Mouse (Mus musculus) embryonic stem cell, embryonic (primary cell): Measurements from ENCODE around the gene Ankrd63.

Experiments used
- CTCF ChIA-PET, 4 experiments: fragments of 300-600 bp in 2 of 4; fragments of 350-600 bp in 2 of 4; sonication (Branson Sonifier 250); formaldehyde crosslinking; loops; one replicate each; lab custom pipeline; 2022; ENCODE audit warnings: inconsistent platforms in 2 of 4; lab: Charles Lee
- POLR2A ChIA-PET, 4 experiments: fragments of 300-600 bp in 2 of 4; fragments of 350-600 bp in 2 of 4; sonication (Branson Sonifier 250); formaldehyde crosslinking; loops; one replicate each; lab custom pipeline; 2022; ENCODE audit warnings: antibody characterized with exemption in 4 of 4, inconsistent platforms in 1 of 4; lab: Charles Lee

Ankrd63 gene

GRCm38 (mm10) chr2:118702883-118703761 is 641 bp downstream of the Ankrd63 start:
- ChIA-PET POLR2A (interaction anchor here (0.6 to 3.7 kb wide), 11 partner anchors 8 to 179 kb away, joined by 3 to 20 read pairs (median 3); partner anchors contain the start of gene Inafm2 (in 1 of the 4)), CTCF (interaction anchor here in 3 of 4 experiments (0.8 to 2.0 kb wide), 17 partner anchors 7 to 217 kb away, joined by 3 to 9 read pairs (median 4); partner anchors contain the start of genes Ccdc9b (in 1 of the 3), Inafm2 (in 1 of the 3) and Ivd (in 1 of the 3))

GRCm38 (mm10) chr2:118701971-118702882 is 1.5 kb downstream of the Ankrd63 start:
- POLR2A ChIA-PET: interaction anchor here (0.7 to 3.7 kb wide), 15 partner anchors 9 to 61 kb away, joined by 3 to 20 read pairs (median 3); partner anchors contain the start of genes Inafm2 (in 1 of the 4) and Pak6 (in 1 of the 4)

GRCm38 (mm10) chr2:118701161-118701560 is 2.6 kb downstream of the Ankrd63 start:
- POLR2A ChIA-PET: interaction anchor here in 2 of 4 experiments (1.1 to 2.4 kb wide), 8 partner anchors 11 to 60 kb away, joined by 3 to 7 read pairs (median 4); partner anchors contain the start of genes Inafm2 (in 1 of the 2) and Pak6 (in 1 of the 2)
- CTCF ChIA-PET: interaction anchor here (0.7 to 2.3 kb wide), 9 partner anchors 22 to 182 kb away, joined by 3 to 22 read pairs (median 5); no protein-coding TSS in a partner anchor

More at GRCm38 (mm10) chr2:118701971-118702882, 1.5 kb downstream of the Ankrd63 start:
- CTCF ChIA-PET: interaction anchor here (0.6 to 2.3 kb wide), 16 partner anchors 9 to 215 kb away, joined by 3 to 22 read pairs (median 3); partner anchors contain the start of genes Ccdc9b (in 1 of the 4), Inafm2 (in 1 of the 4) and Ivd (in 1 of the 4)

- ChIA-PET CTCF (interaction anchor here (0.5 to 2.3 kb wide), 73 partner anchors 8 to 718 kb away, joined by 3 to 22 read pairs (median 4); partner anchors contain the start of genes Ccdc9b (in 3 of the 4), Disp2 (in 2 of the 4), Pak6 (in 2 of the 4) and Bahd1 (in 1 of the 4)), POLR2A (interaction anchor here (0.6 to 2.4 kb wide), 18 partner anchors 9 to 588 kb away, joined by 3 to 8 read pairs (median 4); partner anchors contain the start of genes Inafm2 (in 1 of the 4) and Knstrn (in 1 of the 4))
These were observed 3.3 kb downstream of the Ankrd63 start for GRCm38 (mm10) chr2:118700179-118701062.

- ChIA-PET CTCF (interaction anchor here in 1 of 4 experiments (1.3 to 4.0 kb wide), 2 partner anchors 60 to 211 kb away, joined by 5 to 53 read pairs; no protein-coding TSS in a partner anchor), POLR2A (no interaction called here)
These were observed 5.8 kb downstream of the Ankrd63 start for GRCm38 (mm10) chr2:118697955-118698354.

- POLR2A ChIA-PET: interaction anchor here in 3 of 4 experiments (0.6 to 2.4 kb wide), 4 partner anchors 21 to 77 kb away, joined by 3 to 14 read pairs (median 4); no protein-coding TSS in a partner anchor
- CTCF ChIA-PET: interaction anchor here in 3 of 4 experiments (0.6 to 4.0 kb wide), 6 partner anchors 59 to 210 kb away, joined by 3 to 53 read pairs (median 4); partner anchors contain the start of gene Ccdc9b (in 1 of the 3)
These were observed 6.4 kb downstream of the Ankrd63 start for GRCm38 (mm10) chr2:118697311-118697877.

GRCm38 (mm10) chr2:118696451-118697308 is 7.1 kb downstream of the Ankrd63 start:
- POLR2A ChIA-PET: interaction anchor here (0.6 to 2.4 kb wide), 16 partner anchors 16 to 211 kb away, joined by 3 to 14 read pairs (median 4); partner anchors contain the start of gene Bahd1 (in 1 of the 4)
- CTCF ChIA-PET: interaction anchor here (0.6 to 4.0 kb wide), 51 partner anchors 7 to 210 kb away, joined by 3 to 53 read pairs (median 5); partner anchors contain the start of genes Ankrd63 (in 2 of the 4), Ccdc9b (in 1 of the 4), Inafm2 (in 1 of the 4) and Pak6 (in 1 of the 4)

- POLR2A ChIA-PET: interaction anchor here (0.5 to 2.4 kb wide), 18 partner anchors 9 to 210 kb away, joined by 3 to 14 read pairs (median 4); partner anchors contain the start of gene Bahd1 (in 1 of the 4)
- CTCF ChIA-PET: interaction anchor here (0.6 to 4.0 kb wide), 76 partner anchors 8 to 998 kb away, joined by 3 to 53 read pairs (median 4); partner anchors contain the start of genes Ankrd63 (in 2 of the 4), Inafm2 (in 2 of the 4), Pak6 (in 2 of the 4) and Plcb2 (in 1 of the 4)
These were observed 8.0 kb downstream of the Ankrd63 start for GRCm38 (mm10) chr2:118695677-118696232.

- ChIA-PET POLR2A (no interaction called here), CTCF (interaction anchor here in 2 of 4 experiments (0.6 to 3.6 kb wide), 5 partner anchors 24 to 207 kb away, joined by 3 to 52 read pairs (median 4); no protein-coding TSS in a partner anchor)
These were observed 10.3 kb downstream of the Ankrd63 start for GRCm38 (mm10) chr2:118693370-118693966.

- CTCF ChIA-PET: interaction anchor here (0.6 to 1.8 kb wide), 6 partner anchors 10 to 274 kb away, joined by 3 to 10 read pairs (median 4); no protein-coding TSS in a partner anchor
- POLR2A ChIA-PET: interaction anchor here in 1 of 4 experiments (1.3 to 1.4 kb wide), 3 partner anchors 10 to 21 kb away, joined by 3 to 5 read pairs (median 3); no protein-coding TSS in a partner anchor
These were observed 13.9 kb downstream of the Ankrd63 start for GRCm38 (mm10) chr2:118689875-118690274.

- ChIA-PET POLR2A (no interaction called here), CTCF (interaction anchor here in 1 of 4 experiments (2.4 kb wide), 1 partner anchor 8 kb away, joined by 6 read pairs; no protein-coding TSS in a partner anchor)
These were observed 16.0 kb downstream of the Ankrd63 start for GRCm38 (mm10) chr2:118687791-118688190.

GRCm38 (mm10) chr2:118686693-118687092 is 17.1 kb downstream of the Ankrd63 start:
- ChIA-PET CTCF (interaction anchor here in 2 of 4 experiments (0.5 to 2.4 kb wide), 3 partner anchors 9 to 329 kb away, joined by 3 to 6 read pairs (median 4); no protein-coding TSS in a partner anchor), POLR2A (interaction anchor here in 1 of 4 experiments (1.0 kb wide), 1 partner anchor 127 kb away, joined by 3 read pairs; the partner anchor contains the start of gene Knstrn)

- ChIA-PET POLR2A (no interaction called here), CTCF (no interaction called here)
These were observed 18.7 kb downstream of the Ankrd63 start for GRCm38 (mm10) chr2:118685088-118685487.
